Mouse (Mus musculus) kidney, embryonic 14.5 days (tissue): ENCODE measurements at regions not wholly inside any gene's neighbourhood (a gene's known extent, or its start where the extent isn't known, plus 50 kb on each side); places are given as distances from the start of the nearest gene placed in this dataset.

Source experiments
- ATAC-seq: fragments of 200-750 bp; cut with Nextera tagmentation; 2 replicates; pipeline ENCODE4 v1.8.0; 2017; ENCODE audit warnings: moderate number of reproducible peaks, mild to moderate bottlenecking, moderate TSS enrichment, moderate library complexity; ENCODE audit not compliant: low FRiP score, low TSS enrichment
- H3K27ac ChIP-seq: fragments of 300-500 bp; sonication (generic); 2 replicates; pipeline ENCODE4 v1.5.1; 2014; ENCODE audit warnings: low read depth, mild to moderate bottlenecking, low read length, moderate library complexity, mixed read lengths
- H3K27me3 ChIP-seq: fragments of 300-500 bp; sonication (generic); 2 replicates; pipeline ENCODE4 v1.6.1; 2014; ENCODE audit warnings: mild to moderate bottlenecking, low read length; ENCODE audit not compliant: control insufficient read depth, insufficient read depth
- H3K36me3 ChIP-seq: fragments of 300-500 bp; sonication (generic); 2 replicates; pipeline ENCODE4 v1.6.1; 2014; ENCODE audit warnings: low read length, mixed read lengths; ENCODE audit not compliant: control insufficient read depth, insufficient read depth
- H3K4me1 ChIP-seq: fragments of 300-500 bp; sonication (generic); 2 replicates; pipeline ENCODE4 v1.6.1; 2014; ENCODE audit warnings: low read length, mixed read lengths; ENCODE audit not compliant: control insufficient read depth, insufficient read depth
- H3K4me2 ChIP-seq: fragments of 300-500 bp; sonication (generic); replicated peaks from 2 replicates; pipeline ENCODE4 v1.6.1; 2014; ENCODE audit warnings: low read depth, mild to moderate bottlenecking, low read length
- H3K4me3 ChIP-seq: fragments of 300-500 bp; sonication (generic); 2 replicates; pipeline ENCODE4 v1.5.1; 2014; ENCODE audit warnings: mild to moderate bottlenecking, low read length
- H3K9ac ChIP-seq: fragments of 300-500 bp; sonication (generic); 2 replicates; pipeline ENCODE4 v1.6.1; 2014; ENCODE audit warnings: low read depth, mild to moderate bottlenecking, low read length, moderate library complexity
- H3K9me3 ChIP-seq: fragments of 300-500 bp; sonication (generic); 2 replicates; pipeline ENCODE4 v1.6.1; 2016; ENCODE audit warnings: low read length; ENCODE audit not compliant: control insufficient read depth
- WGBS: fragments of 180-500 bp; shearing (Covaris S2); extraction: QIAGEN DNeasy Blood & Tissue Kit; methylation state at CpG from one replicate; pipeline ENCODE4 v1.1.7; 2014; 5-methylcytosine and 5-hydroxymethylcytosine counted together

DNA sequence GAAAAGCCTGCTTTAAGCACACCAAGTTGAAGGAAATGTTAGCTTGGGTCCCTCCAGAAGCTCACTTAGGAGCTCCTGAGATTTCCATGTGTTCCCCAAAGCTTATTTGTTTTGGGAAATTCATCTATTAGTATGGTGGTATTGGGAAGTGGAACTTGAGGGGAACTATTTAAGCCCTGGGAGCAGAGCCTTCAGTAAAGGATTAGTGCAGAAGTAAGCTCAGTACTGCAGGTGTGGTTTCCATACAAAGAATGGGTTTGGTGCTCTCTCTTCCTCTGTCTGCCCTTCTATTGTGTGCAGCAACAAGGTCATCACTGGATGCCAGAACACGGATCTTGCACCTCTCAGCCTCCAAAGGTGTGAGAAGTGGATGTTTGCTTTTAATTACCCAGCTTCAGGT is 57.2 kb downstream of the Foxa2 start:
- 0 out of 2 replicates have a peak, but pooled peaks cover 6% of the 10 kb centered on the region for H3K4me1 ChIP-seq
- no peak overlapping the region for H3K4me2 ChIP-seq
- no peaks in the 10 kb centered on the region for H3K9me3 ChIP-seq
- ATAC-seq, result no peak
- 75% methylated on average over 1 of the region's 1 CpGs for WGBS
- H3K9ac ChIP-seq, result no peak overlapping the region
- no peaks in the 10 kb centered on the region for H3K27me3 ChIP-seq
- no peak overlapping the region for H3K27ac ChIP-seq
- H3K36me3 ChIP-seq, result no peaks in the 10 kb centered on the region
- no peak overlapping the region for H3K4me3 ChIP-seq

- no peak overlapping the region for H3K4me3 ChIP-seq
- 0 out of 2 replicates have a peak, but pooled peaks cover 6% of the 10 kb centered on the region for H3K4me1 ChIP-seq
- no peak overlapping the region for H3K9ac ChIP-seq
- no peaks in the 10 kb centered on the region for H3K36me3 ChIP-seq
- H3K27ac ChIP-seq, result no peak overlapping the region
- ATAC-seq, result no peak
- H3K4me2 ChIP-seq, result no peak overlapping the region
- H3K27me3 ChIP-seq, result no peaks in the 10 kb centered on the region
- H3K9me3 ChIP-seq, result no peaks in the 10 kb centered on the region
Measured at GRCm38 (mm10) chr2:147988586-147988985, 58.2 kb downstream of the Foxa2 start.

DNA sequence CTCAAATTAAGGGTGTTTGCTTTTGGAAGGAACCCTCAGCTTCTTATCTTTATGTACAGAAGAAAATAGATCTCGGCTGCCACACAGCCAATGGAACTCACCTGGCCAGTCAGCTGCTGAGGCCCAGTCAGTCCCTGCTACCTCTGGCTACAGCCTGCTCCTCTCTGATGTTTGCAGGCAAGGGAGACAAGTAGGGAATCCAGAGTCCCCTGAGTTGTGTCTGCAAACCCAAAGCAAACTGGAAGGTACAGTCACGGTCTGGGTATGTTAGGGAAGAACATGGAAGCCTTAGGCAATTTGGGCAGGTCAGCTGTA is 61.6 kb downstream of the Foxa2 start:
- Histone ChIP-seq H3K9ac (no peak overlapping the region), H3K4me1 (0 out of 2 replicates have a peak, but pooled peaks cover 6% of the 10 kb centered on the region), H3K36me3 (no peaks in the 10 kb centered on the region), H3K27me3 (no peaks in the 10 kb centered on the region), H3K27ac (no peak overlapping the region), H3K4me2 (no peak overlapping the region), H3K4me3 (no peak overlapping the region), H3K9me3 (no peaks in the 10 kb centered on the region)
- WGBS, result 44% methylated on average over 2 of the region's 2 CpGs
- no peak for ATAC-seq

DNA sequence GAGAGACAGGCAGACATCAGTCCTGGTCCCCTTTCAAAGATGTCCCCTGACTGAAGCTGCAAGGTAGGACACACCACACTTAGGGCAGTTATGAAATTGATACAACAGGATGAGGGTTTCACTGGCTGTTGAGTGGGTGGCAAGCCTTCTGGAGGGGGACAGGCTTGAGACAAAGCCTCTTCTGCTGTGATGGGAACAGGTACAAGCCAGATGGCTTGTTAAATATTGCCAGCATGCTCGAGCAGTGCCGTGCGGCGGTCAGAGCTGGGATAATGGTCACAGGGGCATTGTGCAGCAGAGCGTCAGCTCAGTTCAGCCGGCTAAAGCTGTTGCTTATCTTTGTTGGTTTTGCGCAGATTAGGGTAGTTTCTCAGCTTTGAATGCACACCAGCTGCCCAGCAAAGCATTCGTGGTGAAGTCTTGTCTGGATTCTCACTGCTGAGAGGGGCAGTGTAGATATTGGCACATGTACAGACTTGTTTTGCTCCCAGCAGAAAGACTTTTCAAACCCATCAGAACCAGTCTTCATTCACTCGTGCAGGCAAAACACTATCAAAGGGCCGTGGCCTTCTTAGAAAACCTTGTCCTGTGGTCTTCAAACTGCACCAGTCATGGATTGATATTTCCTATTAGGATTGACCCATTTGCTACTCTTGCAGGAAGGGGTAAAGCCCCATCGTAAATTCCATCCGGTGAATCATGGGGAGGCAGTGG is 62.1 kb downstream of the Foxa2 start:
- peak; percentile 89 for ATAC-seq
- H3K4me1 ChIP-seq, result 0 out of 2 replicates have a peak, but pooled peaks cover 6% of the 10 kb centered on the region
- no peak overlapping the region for H3K4me3 ChIP-seq
- H3K27me3 ChIP-seq, result no peaks in the 10 kb centered on the region
- no peak overlapping the region for H3K9ac ChIP-seq
- H3K27ac ChIP-seq, result no peak overlapping the region
- H3K36me3 ChIP-seq, result no peaks in the 10 kb centered on the region
- H3K9me3 ChIP-seq, result no peaks in the 10 kb centered on the region
- no peak overlapping the region for H3K4me2 ChIP-seq
- WGBS, result 56% methylated on average over 12 of the region's 12 CpGs

- H3K27me3 ChIP-seq, result no peaks in the 10 kb centered on the region
- H3K4me2 ChIP-seq, result no peak overlapping the region
- H3K4me1 ChIP-seq, result 0 out of 2 replicates have a peak, but pooled peaks cover 6% of the 10 kb centered on the region
- no peaks in the 10 kb centered on the region for H3K36me3 ChIP-seq
- H3K27ac ChIP-seq, result no peak overlapping the region
- no peak overlapping the region for H3K4me3 ChIP-seq
- H3K9ac ChIP-seq, result no peak overlapping the region
- 85% methylated on average over 6 of the region's 6 CpGs for WGBS
- H3K9me3 ChIP-seq, result no peaks in the 10 kb centered on the region
- ATAC-seq, result no peak
Measured at GRCm38 (mm10) chr2:147980929-147981479, 65.8 kb downstream of the Foxa2 start.

- H3K9ac ChIP-seq, result no peak overlapping the region
- no peak overlapping the region for H3K4me2 ChIP-seq
- 90% methylated on average over 1 of the region's 1 CpGs for WGBS
- H3K4me1 ChIP-seq, result 0 out of 2 replicates have a peak, but pooled peaks cover 6% of the 10 kb centered on the region
- H3K27me3 ChIP-seq, result no peaks in the 10 kb centered on the region
- H3K27ac ChIP-seq, result no peak overlapping the region
- no peak overlapping the region for H3K4me3 ChIP-seq
- no peak for ATAC-seq
- no peaks in the 10 kb centered on the region for H3K9me3 ChIP-seq
- H3K36me3 ChIP-seq, result no peaks in the 10 kb centered on the region
Measured at GRCm38 (mm10) chr2:147980408-147980807, 66.4 kb downstream of the Foxa2 start.

- ATAC-seq, result no peak
- Histone ChIP-seq H3K27ac (no peak overlapping the region), H3K4me3 (no peak overlapping the region), H3K9ac (no peak overlapping the region), H3K4me2 (no peak overlapping the region), H3K27me3 (no peaks in the 10 kb centered on the region), H3K36me3 (no peaks in the 10 kb centered on the region), H3K9me3 (no peaks in the 10 kb centered on the region), H3K4me1 (0 out of 2 replicates have a peak, but pooled peaks cover 1% of the 10 kb centered on the region)
- whole genome bisulfite sequencing, result 74% methylated on average over 4 of the region's 4 CpGs
Measured at GRCm38 (mm10) chr2:147979660-147980364, 67.0 kb downstream of the Foxa2 start.

DNA sequence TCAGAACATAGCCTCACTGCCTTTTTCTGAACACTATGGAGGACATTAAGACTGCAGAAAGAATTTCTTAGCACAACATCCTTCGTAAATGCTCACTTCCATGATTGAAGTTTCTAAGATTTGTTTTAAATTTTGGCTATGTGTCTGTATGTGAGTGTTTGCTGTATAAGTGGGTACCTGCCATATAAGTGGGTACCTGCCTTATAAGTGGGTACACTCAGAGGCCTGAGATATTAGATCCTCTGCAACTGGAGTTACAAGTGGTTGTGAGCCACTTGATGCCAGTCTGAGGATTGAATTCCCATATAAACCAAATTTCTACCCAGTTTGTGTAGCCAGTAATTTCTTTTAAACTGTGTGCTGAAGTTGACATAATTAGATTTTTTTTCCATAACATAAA is 67.8 kb downstream of the Foxa2 start:
- WGBS, result 84% methylated on average over 1 of the region's 1 CpGs
- H3K4me2 ChIP-seq, result no peak overlapping the region
- ATAC-seq, result no peak
- H3K36me3 ChIP-seq, result no peaks in the 10 kb centered on the region
- no peak overlapping the region for H3K27ac ChIP-seq
- no peaks in the 10 kb centered on the region for H3K27me3 ChIP-seq
- no peak overlapping the region for H3K9ac ChIP-seq
- no peak overlapping the region for H3K4me3 ChIP-seq
- no peaks in the 10 kb centered on the region for H3K9me3 ChIP-seq
- H3K4me1 ChIP-seq, result no peaks in the 10 kb centered on the region

DNA sequence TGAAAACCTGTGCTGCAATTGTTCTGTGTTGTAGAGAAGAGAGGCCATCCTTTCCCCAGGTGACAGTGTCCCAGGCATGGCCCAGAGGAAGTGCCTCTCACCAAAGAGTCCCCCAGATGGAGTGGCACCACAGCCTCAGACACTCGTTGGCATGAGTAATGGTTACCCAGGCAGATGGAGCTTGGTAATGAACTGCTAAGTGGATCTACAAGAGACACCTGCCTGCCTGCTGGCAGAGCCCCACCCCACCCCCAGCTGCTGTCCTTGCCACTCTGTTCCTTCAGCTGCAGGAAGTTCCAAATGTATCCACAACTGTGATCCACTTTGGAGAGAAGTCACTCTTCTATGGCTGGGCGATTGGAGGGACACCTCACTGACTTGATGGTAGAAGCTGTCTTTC is 72.0 kb downstream of the Foxa2 start:
- no peak overlapping the region for H3K4me2 ChIP-seq
- H3K9ac ChIP-seq, result no peak overlapping the region
- H3K27ac ChIP-seq, result no peak overlapping the region
- no peaks in the 10 kb centered on the region for H3K36me3 ChIP-seq
- no peaks in the 10 kb centered on the region for H3K9me3 ChIP-seq
- H3K27me3 ChIP-seq, result no peaks in the 10 kb centered on the region
- no peak overlapping the region for H3K4me3 ChIP-seq
- 75% methylated on average over 2 of the region's 2 CpGs for WGBS
- no peak for ATAC-seq
- H3K4me1 ChIP-seq, result no peaks in the 10 kb centered on the region
